Mouse (Mus musculus) ovary, postnatal 36 days (tissue): ENCODE data around the gene Ntsr2.

Source experiments
- DNase-seq: peaks from one replicate; pipeline ENCODE4 v3.0.0; 2022; ENCODE audit warnings: low spot score, mixed read lengths

Gene Ntsr2

GRCm38 (mm10) chr12:16653332-16654093 is at the start of gene Ntsr2:
Gene Ntsr2, plus strand, starts transcription at chr12:16653382.
- peak; percentile 88 for DNase-seq

DNA sequence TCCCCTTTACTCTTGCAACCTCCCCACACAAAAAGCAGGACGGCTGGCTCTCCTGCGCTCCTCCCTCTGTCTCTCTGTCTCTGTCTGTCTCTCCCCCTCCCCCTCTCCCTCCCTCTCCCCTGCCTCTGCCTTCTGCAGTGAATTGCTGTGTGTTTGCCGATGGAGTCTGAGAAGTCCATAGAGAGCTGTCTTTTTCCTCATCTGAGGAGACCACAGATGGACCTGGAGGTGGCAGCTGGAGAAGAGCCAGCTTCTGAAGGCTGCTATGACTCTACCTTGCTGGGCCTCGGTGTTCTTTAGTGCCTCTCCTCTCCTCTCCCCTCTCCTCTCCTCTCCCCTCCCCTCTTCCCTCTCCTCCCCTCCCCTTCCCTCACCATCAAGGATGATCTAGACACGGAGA is 47.6 kb upstream of the Ntsr2 start:
- DNase-seq = no peak

DNA sequence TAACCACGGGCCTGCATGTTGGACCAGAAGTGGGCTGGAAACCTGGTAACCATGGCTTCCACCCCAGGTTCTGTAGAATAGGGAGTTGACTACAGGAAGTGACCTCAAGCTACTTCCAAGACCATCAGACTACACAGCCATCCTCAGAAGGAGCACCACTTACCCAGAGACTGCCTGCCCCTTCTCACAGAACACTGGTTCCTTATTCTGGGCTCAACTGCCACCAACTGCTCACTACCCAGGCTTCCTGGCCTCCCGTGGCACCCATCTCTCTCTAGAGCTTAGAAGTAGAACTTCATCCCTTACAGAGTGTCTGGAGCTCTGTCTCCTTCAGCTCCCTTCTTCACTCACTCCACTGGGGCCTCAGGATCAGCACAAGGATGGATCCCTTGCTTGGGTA is 42.2 kb upstream of the Ntsr2 start, which contains the start of gene Lpin1:
Gene Lpin1, minus strand, starts transcription at position 31 of the 400 bp plus-strand sequence.
- DNase-seq = no peak

GRCm38 (mm10) chr12:16614556-16614955 is 38.6 kb upstream of the Ntsr2 start:
- no peak for DNase-seq

DNA sequence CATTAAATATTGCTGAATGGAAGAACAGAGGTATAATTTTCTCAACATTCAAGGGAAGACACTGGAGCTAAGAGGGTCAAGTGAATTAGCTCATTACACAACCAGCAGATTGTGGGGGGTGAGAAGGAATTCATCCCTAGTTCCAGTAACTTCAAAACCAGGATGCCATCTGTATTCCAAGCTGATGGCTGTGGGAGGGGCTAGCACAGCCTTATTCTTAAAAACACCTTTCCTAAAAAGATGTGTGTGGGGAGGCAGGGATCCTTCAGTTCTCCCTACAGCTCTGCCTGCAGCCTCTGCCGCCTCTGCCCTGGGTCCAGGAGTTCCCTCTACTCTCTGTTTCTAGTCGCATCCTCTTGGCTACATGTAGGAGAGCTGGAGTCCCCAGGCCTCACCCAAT is 37.4 kb upstream of the Ntsr2 start:
- no peak for DNase-seq

- DNase-seq = peak; percentile 84
Observed at GRCm38 (mm10) chr12:16618512-16619274, 34.5 kb upstream of the Ntsr2 start.

GRCm38 (mm10) chr12:16619453-16619852 is 33.7 kb upstream of the Ntsr2 start:
- DNase-seq = no peak

DNA sequence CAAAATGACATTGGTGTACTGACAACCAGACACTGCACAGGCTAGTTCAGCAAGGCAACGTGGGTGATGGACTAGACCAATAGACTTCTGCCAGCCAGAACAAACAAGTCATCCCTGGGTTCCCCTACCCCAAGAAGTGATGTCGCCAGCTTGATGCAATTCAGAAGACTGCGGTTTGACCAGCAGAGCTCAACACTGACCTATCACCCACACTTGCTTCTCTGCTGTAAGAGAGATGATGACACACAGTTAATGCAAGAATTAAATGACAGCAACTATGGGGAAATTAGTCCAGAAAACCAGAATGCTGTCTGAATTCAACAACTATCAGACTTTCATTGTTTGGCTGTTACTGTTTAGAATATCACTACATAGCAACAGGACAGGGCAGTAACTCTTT is 33.0 kb upstream of the Ntsr2 start:
- DNase-seq = no peak

- peak; percentile 24 for DNase-seq
Observed at GRCm38 (mm10) chr12:16630152-16630865, 22.9 kb upstream of the Ntsr2 start.

DNA sequence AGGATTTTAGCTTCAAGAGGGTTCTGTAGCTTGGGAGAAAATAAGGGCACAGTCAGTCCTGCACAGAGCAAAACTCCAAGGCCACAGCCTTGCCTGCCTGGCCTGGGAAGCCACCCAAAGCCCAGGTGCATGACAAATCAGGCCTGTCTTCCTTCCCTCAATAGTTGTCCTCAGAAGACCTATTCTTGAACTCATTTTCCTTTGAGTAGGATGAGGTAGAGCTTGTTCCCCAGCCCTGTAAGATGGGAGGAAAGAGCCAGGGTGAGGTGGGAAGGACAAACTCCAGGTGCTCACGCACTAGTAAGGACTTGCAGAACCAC is 22.4 kb upstream of the Ntsr2 start:
- DNase-seq = no peak

- no peak for DNase-seq
Observed at GRCm38 (mm10) chr12:16631423-16631822, 21.8 kb upstream of the Ntsr2 start.

DNA sequence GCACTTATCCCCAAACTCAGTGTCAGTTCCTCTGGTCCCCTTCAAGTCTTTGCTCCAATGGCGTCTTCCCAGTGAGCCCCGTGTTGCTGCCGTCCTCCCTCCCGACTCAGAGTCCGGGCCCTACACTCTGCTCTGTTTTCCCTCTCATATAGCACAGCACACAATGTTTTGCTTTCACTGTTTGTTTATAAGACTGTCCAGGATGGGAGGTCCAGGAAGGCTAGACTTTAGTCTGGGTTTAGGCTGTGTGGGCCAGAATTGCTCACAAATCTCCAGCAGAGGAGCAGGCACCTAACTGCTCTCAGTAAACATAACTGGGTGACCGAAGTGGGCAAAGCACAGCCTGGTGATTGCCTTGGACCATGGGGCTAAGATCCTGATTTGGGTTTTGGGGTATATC is 19.9 kb upstream of the Ntsr2 start:
- no peak for DNase-seq

GRCm38 (mm10) chr12:16634075-16634813 is 18.9 kb upstream of the Ntsr2 start:
- peak; percentile 57 for DNase-seq

DNA sequence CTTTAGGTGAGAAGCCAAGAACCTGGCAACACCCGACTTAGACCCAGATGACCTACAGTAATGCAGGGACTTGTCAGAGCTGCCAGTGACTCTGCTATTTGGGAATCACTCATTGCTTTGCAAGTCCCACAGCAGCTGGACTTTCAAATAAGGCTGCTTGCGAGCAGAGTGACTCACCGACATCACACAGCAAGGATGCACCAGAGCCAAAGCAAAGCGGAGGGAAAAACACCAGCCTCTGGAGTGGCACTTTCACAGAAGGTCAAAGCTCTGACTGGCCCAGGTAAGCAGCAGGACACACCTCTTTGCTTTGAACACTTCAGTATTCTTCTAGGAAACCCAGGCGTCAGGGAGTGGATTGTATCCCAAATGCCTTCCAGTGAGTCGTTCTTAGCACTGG is 17.4 kb upstream of the Ntsr2 start:
- DNase-seq = no peak

- no peak for DNase-seq
Observed at GRCm38 (mm10) chr12:16639078-16639771, 14.0 kb upstream of the Ntsr2 start.

DNA sequence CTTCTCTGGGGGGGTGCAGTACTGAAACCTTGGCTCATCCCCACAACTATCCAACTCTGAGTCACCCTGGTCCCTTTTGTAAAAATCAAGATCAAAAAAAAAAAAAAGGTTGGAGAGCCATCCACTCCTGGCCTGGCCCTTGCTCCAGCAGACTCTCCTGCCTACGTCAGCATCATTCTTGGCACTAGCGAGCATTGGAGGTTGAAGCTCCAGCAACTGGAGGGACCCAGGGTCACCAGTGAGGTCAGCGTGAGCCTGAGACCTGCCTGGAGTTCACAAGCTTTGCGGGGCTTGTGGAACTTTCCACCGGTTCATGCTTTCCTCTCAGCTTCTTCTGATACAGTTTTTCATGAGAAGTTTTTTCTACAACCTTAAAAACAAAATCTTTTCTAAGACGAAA is 13.1 kb upstream of the Ntsr2 start:
- DNase-seq = no peak

DNA sequence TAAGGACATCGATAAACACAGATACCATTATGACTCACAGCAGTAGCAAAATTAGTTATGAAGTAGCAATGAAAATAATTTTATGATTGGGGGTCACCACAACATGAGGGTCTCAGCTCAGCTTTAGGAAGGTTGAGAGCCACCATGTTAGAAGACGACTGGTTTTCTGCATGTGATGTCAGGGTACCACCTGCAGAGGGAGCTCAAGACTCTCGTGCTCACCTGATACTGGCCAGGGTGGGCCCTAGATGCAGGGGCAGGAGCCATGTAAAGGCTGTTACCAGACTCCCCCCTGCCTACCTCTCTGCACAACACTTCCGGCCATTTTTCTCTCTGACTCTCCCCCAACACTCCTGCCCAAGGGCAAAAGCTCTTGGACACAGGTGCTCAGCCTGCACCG is 11.2 kb upstream of the Ntsr2 start:
- no peak for DNase-seq

GRCm38 (mm10) chr12:16643508-16644345 is 9.5 kb upstream of the Ntsr2 start:
- DNase-seq = no peak

DNA sequence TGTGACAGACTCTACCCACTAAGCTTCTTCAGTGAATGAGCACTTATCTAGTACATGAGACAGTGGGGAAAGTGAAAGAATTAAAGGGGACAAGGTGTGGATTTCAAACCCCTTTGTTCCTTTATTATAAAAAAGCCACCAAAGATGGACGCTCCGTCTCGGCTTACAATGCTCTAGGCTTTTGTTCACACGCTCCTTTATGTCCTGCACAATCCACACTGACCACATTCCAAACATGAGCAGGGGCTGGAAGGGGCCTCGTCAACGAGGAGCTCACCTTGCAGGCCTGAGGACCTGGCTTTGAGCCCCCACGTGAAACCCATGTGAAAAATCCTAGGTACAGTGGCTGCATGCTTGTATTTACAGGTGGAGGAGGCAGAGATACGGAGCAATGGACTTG is 8.5 kb upstream of the Ntsr2 start:
- no peak for DNase-seq

DNA sequence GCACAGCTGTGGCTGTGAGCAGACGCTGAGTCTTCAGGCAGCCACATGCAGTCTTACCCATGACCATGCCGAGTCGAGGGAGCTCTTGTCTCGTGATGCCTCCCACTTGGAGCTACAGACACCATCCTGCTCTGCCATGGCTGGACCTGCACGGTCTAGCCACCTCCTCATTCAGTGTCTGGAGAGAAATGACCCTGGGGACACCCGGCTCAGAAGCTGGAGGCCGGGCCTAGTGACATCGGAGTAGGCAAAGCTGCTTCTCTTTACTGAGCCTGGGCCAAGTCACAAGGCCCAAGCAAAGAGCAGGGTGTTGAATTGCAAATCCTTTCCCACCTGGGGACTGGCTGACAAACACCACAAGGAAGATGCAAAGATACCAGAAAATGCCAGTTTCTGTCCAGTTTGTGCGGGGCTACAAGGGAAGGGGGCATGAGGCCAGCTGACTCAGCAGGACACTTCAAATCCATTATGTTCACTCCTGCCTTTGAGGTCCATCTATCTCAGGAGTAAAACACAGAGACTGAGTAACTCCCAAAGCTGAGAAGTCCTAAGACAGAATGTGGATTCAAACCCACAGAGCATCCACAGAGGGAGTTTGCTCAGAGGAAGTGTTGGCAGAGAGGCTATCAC is 6.3 kb upstream of the Ntsr2 start:
- no peak for DNase-seq
